Mouse (Mus musculus) thymus, adult 2 months (tissue): ENCODE data around the gene Edem2. TPM values are rescaled to one million over a fixed set of nuclear protein-coding genes. Genes with fewer than 3 reads are reported as not detected.
A peak's percentile ranks its signal among the peaks of the same experiment; 100 is the strongest.

Experiments used
- DNase-seq: peaks from one replicate; pipeline ENCODE4 v3.0.0; 2021
- H3K27ac ChIP-seq: fragments of 200-500 bp; 2 replicates; pipeline ENCODE4 v1.5.1; 2012; ENCODE audit warnings: low read length, control low read depth; ENCODE audit not compliant: control insufficient read depth, insufficient read depth
- H3K27me3 ChIP-seq: fragments of 200-500 bp; 2 replicates; pipeline ENCODE4 v1.6.1; 2012; ENCODE audit warnings: mild to moderate bottlenecking, low read length, moderate library complexity, mixed read lengths; ENCODE audit not compliant: control insufficient read depth, insufficient read depth
- H3K36me3 ChIP-seq: fragments of 200-500 bp; 2 replicates; pipeline ENCODE4 v1.6.1; 2012; ENCODE audit warnings: mild to moderate bottlenecking, low read length, moderate library complexity; ENCODE audit not compliant: control insufficient read depth, insufficient read depth
- H3K4me1 ChIP-seq: fragments of 200-500 bp; replicated peaks from 2 replicates; pipeline ENCODE4 v1.6.1; 2012; ENCODE audit warnings: low read length; ENCODE audit not compliant: control insufficient read depth, insufficient read depth
- H3K4me3 ChIP-seq: fragments of 200-500 bp; 2 replicates; pipeline ENCODE4 v1.5.1; 2012; ENCODE audit warnings: mild to moderate bottlenecking, low read length, control low read depth, moderate library complexity; ENCODE audit not compliant: control insufficient read depth, insufficient read depth
- CTCF ChIP-seq: fragments of 200-500 bp; IDR thresholded peaks from 2 replicates; pipeline ENCODE4 v1.5.1; 2012; ENCODE audit warnings: mild to moderate bottlenecking, control low read depth, low read length, moderate library complexity, borderline replicate concordance; ENCODE audit not compliant: control insufficient read depth, poor library complexity, insufficient read depth; ENCODE audit errors: extremely low read depth
- POLR2A ChIP-seq: fragments of 200-500 bp; IDR thresholded peaks from 2 replicates; pipeline ENCODE4 v1.6.1; 2012; ENCODE audit warnings: mild to moderate bottlenecking, low read length, control low read depth, moderate library complexity; ENCODE audit not compliant: control insufficient read depth, poor library complexity, insufficient read depth; ENCODE audit errors: extremely low read depth
- WGBS: fragments of 180-500 bp; shearing (Covaris S2); methylation state at CpG from one replicate; pipeline ENCODE4 v1.1.7; 2018; 5-methylcytosine and 5-hydroxymethylcytosine counted together
- polyA plus RNA-seq: library from polyadenylated mRNA; depleted of rRNA; stranded (reverse); fragments of >200 nt; gene quantifications from 2 replicates; pipeline ENCODE4 v1.2.3, GENCODE M21; 2012

Gene Edem2
- polyA plus RNA-seq, 1 experiment, result 55.8 TPM

- no peak within 1 kb of the TSS for H3K4me3 ChIP-seq
- no peak for DNase-seq
- H3K36me3 ChIP-seq, result no peaks in the 10 kb centered on the region
- H3K27ac ChIP-seq, result no peak within 1 kb of the TSS
- TF ChIP-seq CTCF (no peak), POLR2A (no peak)
- H3K27me3 ChIP-seq, result peaks cover 21% of the 10 kb centered on the region
- WGBS, result 28% methylated on average over 99 of the region's 100 CpGs
- peaks cover 5% of the 10 kb centered on the region; the same call in 1 of the 2 replicates for H3K4me1 ChIP-seq
Measured at GRCm38 (mm10) chr2:155774927-155775684, 45.8 kb upstream of the Edem2 start, which contains the start of gene Mmp24. Gene Mmp24 (plus strand): TSS chr2:155775342.

- H3K4me1 ChIP-seq, result peaks cover 5% of the 10 kb centered on the region; the same call in 1 of the 2 replicates
- no peak for TF ChIP-seq POLR2A
- TF ChIP-seq CTCF, result no peak
- H3K4me3 ChIP-seq, result no peak overlapping the region
- H3K27me3 ChIP-seq, result peaks cover 22% of the 10 kb centered on the region
- WGBS, result 56% methylated on average over 11 of the region's 11 CpGs
- no peak overlapping the region for H3K27ac ChIP-seq
- DNase-seq, result no peak
- no peaks in the 10 kb centered on the region for H3K36me3 ChIP-seq
Measured at GRCm38 (mm10) chr2:155774261-155774926, 45.1 kb upstream of the Edem2 start.

- H3K27me3 ChIP-seq, result peaks cover 22% of the 10 kb centered on the region
Measured at GRCm38 (mm10) chr2:155773664-155774063, 44.4 kb upstream of the Edem2 start.

GRCm38 (mm10) chr2:155764679-155765418, 35.6 kb upstream of the Edem2 start:
- H3K27me3 ChIP-seq, result no peaks in the 10 kb centered on the region
- no peaks in the 10 kb centered on the region for H3K36me3 ChIP-seq
- H3K27ac ChIP-seq, result no peak overlapping the region
- H3K4me3 ChIP-seq, result no peak overlapping the region
- DNase-seq, result peak; percentile 69
- TF ChIP-seq POLR2A (no peak), CTCF (no peak)
- WGBS, result 68% methylated on average over 13 of the region's 13 CpGs
- H3K4me1 ChIP-seq, result no peaks in the 10 kb centered on the region

More at GRCm38 (mm10) chr2:155773664-155774063, 44.4 kb upstream of the Edem2 start:
- Histone ChIP-seq H3K4me1 (peaks cover 5% of the 10 kb centered on the region; the same call in 1 of the 2 replicates), H3K27ac (no peak overlapping the region), H3K4me3 (no peak overlapping the region), H3K36me3 (no peaks in the 10 kb centered on the region)
- DNase-seq, result no peak
- TF ChIP-seq POLR2A (no peak), CTCF (no peak)
- 82% methylated on average over 4 of the region's 4 CpGs for WGBS

- WGBS, result 72% methylated on average over 14 of the region's 14 CpGs
- no peak for TF ChIP-seq CTCF
- no peak for TF ChIP-seq POLR2A
- H3K27me3 ChIP-seq, result no peaks in the 10 kb centered on the region
- H3K4me3 ChIP-seq, result no peak overlapping the region
- no peaks in the 10 kb centered on the region for H3K4me1 ChIP-seq
- H3K36me3 ChIP-seq, result no peaks in the 10 kb centered on the region
- peak; percentile 3 for DNase-seq
- H3K27ac ChIP-seq, result no peak overlapping the region
Measured at GRCm38 (mm10) chr2:155756855-155757566, 27.7 kb upstream of the Edem2 start.

- peak; percentile 54 for DNase-seq
- Histone ChIP-seq H3K36me3 (no peaks in the 10 kb centered on the region), H3K4me3 (no peak overlapping the region), H3K27ac (no peak overlapping the region), H3K27me3 (no peaks in the 10 kb centered on the region), H3K4me1 (peaks cover 7% of the 10 kb centered on the region; the same call in 1 of the 2 replicates)
- 4% methylated on average over 1 of the region's 1 CpGs for WGBS
- no peak for TF ChIP-seq CTCF
- no peak for TF ChIP-seq POLR2A
Measured at GRCm38 (mm10) chr2:155755746-155756145, 26.5 kb upstream of the Edem2 start.
